Mouse (Mus musculus) cerebellum, adult 9-10 months (tissue): ENCODE measurements at regions not wholly inside any gene's neighbourhood (a gene's known extent, or its start where the extent isn't known, plus 50 kb on each side); places are given as distances from the start of the nearest gene placed in this dataset.

ENCODE experiments used
- DNase-seq: peaks from one replicate; pipeline ENCODE4 v3.0.0; 2022

- DNase-seq = no peak
Measured at GRCm38 (mm10) chr8:11092348-11092747, 84.1 kb upstream of the Irs2 start.

- no peak for DNase-seq
Measured at GRCm38 (mm10) chr8:11091675-11092345, 83.6 kb upstream of the Irs2 start.

GRCm38 (mm10) chr8:11088946-11089665 is 80.8 kb upstream of the Irs2 start:
- DNase-seq = no peak

- no peak for DNase-seq
Measured at GRCm38 (mm10) chr8:11085244-11085643, 77.0 kb upstream of the Irs2 start.

- no peak for DNase-seq
Measured at GRCm38 (mm10) chr8:11084051-11084533, 75.8 kb upstream of the Irs2 start.

- no peak for DNase-seq
Measured at GRCm38 (mm10) chr8:11080813-11081212, 72.6 kb upstream of the Irs2 start.

- DNase-seq = no peak
Measured at GRCm38 (mm10) chr8:11079805-11080204, 71.5 kb upstream of the Irs2 start.

DNA sequence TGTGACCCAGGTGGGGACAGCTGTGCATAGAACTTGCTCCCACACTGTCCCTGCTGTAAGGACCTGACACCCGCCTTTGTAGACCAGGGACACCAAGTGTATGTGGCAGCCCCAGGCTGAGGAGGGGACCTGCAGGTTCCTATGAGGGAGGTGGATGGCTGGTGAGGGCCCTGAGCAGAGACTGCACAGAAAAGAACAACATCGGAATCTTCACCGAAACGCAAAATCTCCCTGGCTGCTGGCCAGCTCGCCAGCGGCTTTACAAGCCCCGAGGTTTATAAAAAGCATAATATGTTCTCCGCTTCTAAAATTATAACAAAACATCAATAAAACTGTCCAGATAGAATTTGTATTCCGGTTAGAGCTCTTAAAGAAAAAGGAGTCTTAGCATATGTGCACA is 68.9 kb upstream of the Irs2 start:
- no peak for DNase-seq

GRCm38 (mm10) chr8:11071162-11071561 is 62.9 kb upstream of the Irs2 start:
- DNase-seq = no peak

DNA sequence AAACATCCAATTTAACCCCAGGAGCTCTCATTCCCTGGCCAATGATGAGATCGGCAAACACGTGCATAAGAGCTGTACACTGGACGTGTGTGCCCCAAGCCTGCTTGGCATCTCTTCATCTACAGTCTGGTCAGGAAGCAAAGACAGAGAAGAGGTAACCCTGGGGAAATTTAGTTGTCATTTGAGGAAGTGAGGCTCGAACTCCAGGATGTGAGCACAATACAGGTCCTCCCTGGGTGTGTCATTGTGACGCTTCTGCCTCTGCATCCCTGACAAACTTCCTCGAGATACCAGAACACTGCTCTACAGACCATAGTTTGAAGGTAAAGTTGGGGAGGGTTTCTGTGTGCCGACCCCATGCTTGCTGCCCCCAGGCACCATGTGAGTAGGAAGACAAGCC is 59.2 kb upstream of the Irs2 start:
- DNase-seq = no peak

DNA sequence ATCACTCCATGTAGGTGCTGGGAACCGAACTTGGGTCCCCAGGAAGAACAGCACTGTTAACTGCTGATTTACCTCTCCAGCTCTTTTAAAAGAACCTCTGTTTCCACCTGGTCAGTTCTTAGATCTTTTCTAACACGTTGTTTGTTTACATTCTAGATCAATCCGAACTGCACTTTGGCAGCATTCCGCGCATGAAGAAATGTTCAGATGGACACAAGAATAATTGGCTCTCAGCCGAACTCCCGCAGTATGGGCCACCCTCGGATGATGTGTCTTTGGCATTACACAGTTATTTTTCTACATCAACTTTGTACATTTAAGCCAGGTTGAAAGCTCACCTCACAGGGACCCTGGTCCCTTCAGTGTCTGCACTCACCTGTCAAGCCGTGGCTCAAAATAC is 57.7 kb upstream of the Irs2 start:
- DNase-seq = no peak

- DNase-seq = no peak
Measured at GRCm38 (mm10) chr8:11065303-11065702, 57.0 kb upstream of the Irs2 start.

GRCm38 (mm10) chr8:11063058-11063457 is 54.8 kb upstream of the Irs2 start:
- DNase-seq = no peak

DNA sequence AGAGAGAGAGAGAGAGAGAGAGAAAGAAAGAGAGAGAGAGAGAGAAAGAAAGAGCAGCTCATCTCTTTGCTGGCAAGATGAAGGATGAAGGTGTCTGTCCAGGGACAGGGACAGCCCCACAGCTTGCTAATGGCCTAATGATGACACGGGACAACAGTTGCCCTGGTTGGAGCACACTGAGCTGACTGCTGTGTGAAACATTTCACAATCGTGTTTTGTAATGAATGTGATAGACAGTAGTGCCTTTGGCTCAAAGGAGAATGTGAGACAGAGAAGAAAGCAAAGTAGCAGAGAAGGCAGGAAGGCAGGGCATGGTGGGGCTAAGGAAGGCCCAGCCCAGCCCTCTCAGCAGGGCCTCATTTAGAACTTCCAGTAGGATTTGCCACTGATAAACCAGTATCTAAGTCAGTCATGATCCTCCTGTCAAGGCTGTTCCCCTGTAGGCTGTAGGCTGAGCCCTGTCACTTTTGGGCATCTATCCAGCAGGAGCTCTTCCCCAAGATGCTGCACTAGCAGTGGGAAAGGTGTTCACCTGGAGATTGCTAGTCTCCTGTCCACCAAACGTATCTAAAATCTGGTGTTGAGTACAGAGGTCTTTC is 54.2 kb upstream of the Irs2 start:
- DNase-seq = no peak

GRCm38 (mm10) chr8:11061711-11062110 is 53.5 kb upstream of the Irs2 start:
- no peak for DNase-seq

GRCm38 (mm10) chr8:11060604-11061003 is 52.3 kb upstream of the Irs2 start:
- DNase-seq = no peak

GRCm38 (mm10) chr8:11058392-11058791 is 50.1 kb upstream of the Irs2 start:
- no peak for DNase-seq
